Comparison of ENCODE assay signal across 8 mouse cellular contexts in the genomic region with DNA sequence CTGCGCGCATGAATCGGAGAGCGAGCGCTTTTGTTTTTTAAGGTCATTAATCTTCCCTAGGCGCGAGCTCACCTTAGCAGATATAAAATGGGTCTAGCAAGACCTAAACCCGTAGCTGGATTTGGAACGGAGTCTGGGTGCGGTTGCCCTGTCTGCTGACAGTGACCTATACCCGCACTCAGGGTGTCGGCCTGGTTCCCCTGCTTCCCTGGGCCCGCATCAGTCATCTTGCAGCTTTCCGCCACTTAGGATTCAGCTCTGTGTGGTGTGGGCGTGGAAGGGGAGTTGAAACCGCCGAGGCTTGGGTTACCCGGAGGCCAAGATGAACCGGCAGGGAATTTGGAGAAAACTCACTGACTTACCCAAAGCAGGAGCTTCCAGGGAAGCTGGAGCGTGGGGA. TPM values are rescaled to one million over a fixed set of nuclear protein-coding genes. Genes with fewer than 3 reads are reported as not detected.
DNase-seq lines count a peak whose midpoint lies in the region; ATAC-seq and TF ChIP-seq lines count a peak whose summit lies in the region.

No protein-coding gene starts in this region.

- under 1% methylated on average over 20 of the region's 20 CpGs for whole genome bisulfite sequencing in heart, embryonic 12.5 days
- WGBS in kidney, embryonic 14.5 days, result under 1% methylated on average over 20 of the region's 20 CpGs
- 2% methylated on average over 20 of the region's 20 CpGs for WGBS in liver, embryonic 12.5 days (ENCODE audit: insufficient replicate concordance)

- H3K27ac ChIP-seq in CH12.LX (ENCODE audit: insufficient read depth, low read depth), result no peak overlapping the region
- H3K27ac ChIP-seq in heart, embryonic 12.5 days (ENCODE audit: poor library complexity, severe bottlenecking), result peak overlapping the region; percentile 29; the same call in 1 of the 2 replicates
- H3K27ac ChIP-seq in kidney, embryonic 14.5 days (ENCODE audit: low read depth, low read length), result no peak overlapping the region; the same call in 1 of the 2 replicates
- no peak overlapping the region for H3K27ac ChIP-seq in liver, embryonic 12.5 days
- H3K27ac ChIP-seq in testis, adult 2 months (ENCODE audit: control insufficient read depth, insufficient read depth, low read depth, low read length), result no peak overlapping the region

- H3K27me3 ChIP-seq in CH12.LX (replicated peaks), result peaks cover 7% of the 10 kb centered on the region
- no peaks in the 10 kb centered on the region for H3K27me3 ChIP-seq in heart, embryonic 12.5 days (replicated peaks)
- H3K27me3 ChIP-seq in kidney, embryonic 14.5 days (ENCODE audit: control insufficient read depth, insufficient read depth, low read length), result no peaks in the 10 kb centered on the region
- peaks cover 45% of the 10 kb centered on the region for H3K27me3 ChIP-seq in liver, embryonic 12.5 days (replicated peaks)
- no peaks in the 10 kb centered on the region for H3K27me3 ChIP-seq in myocyte (ENCODE audit: control insufficient read depth, insufficient read depth, insufficient read length)
- no peaks in the 10 kb centered on the region for H3K27me3 ChIP-seq in testis, adult 2 months (ENCODE audit: control insufficient read depth, insufficient read depth, low read length)

- H3K79me2 ChIP-seq in CH12.LX (replicated peaks; ENCODE audit: control insufficient read depth, extremely low read depth, insufficient read depth, poor library complexity, severe bottlenecking) (no peaks in the 10 kb centered on the region), myocyte (ENCODE audit: control insufficient read depth, insufficient read depth) (peaks cover 40% of the 10 kb centered on the region)

- H3K9ac ChIP-seq in CH12.LX (ENCODE audit: insufficient read depth, low read depth), result peak overlapping the region; percentile 27; the same call in 1 of the 2 replicates
- peak overlapping the region; percentile 81 for H3K9ac ChIP-seq in heart, embryonic 12.5 days
- peak overlapping the region; percentile 74 for H3K9ac ChIP-seq in kidney, embryonic 14.5 days (ENCODE audit: low read depth, low read length)
- peak overlapping the region; percentile 72 for H3K9ac ChIP-seq in liver, embryonic 12.5 days

- in situ Hi-C loops in CH12.LX (cut with MboI; ENCODE audit: low pct_ligation_motif_present, low pct_unique_long_range_greater_than_20kb, low sequenced_read_pairs), result no loop called here

- no peak for TF ChIP-seq POLR2A in CH12.LX (IDR thresholded peaks at IDR 0.05; ENCODE audit: low read depth, low read length)
- TF ChIP-seq POLR2A in brain, embryonic 14.5 days (IDR thresholded peaks at IDR 0.05; ENCODE audit: borderline replicate concordance, extremely low read depth, insufficient read depth, insufficient read length, poor library complexity, severe bottlenecking), result no peak
- no peak for TF ChIP-seq POLR2A in myocyte (IDR thresholded peaks at IDR 0.05; ENCODE audit: insufficient read length, low read depth)
- TF ChIP-seq POLR2A in testis, adult 2 months (IDR thresholded peaks at IDR 0.05; ENCODE audit: control insufficient read depth, low read depth, low read length), result no peak

- no peak for TF ChIP-seq CTCF in CH12.LX (conservative IDR thresholded peaks at IDR 0.05 in 1 of 2, IDR thresholded peaks at IDR 0.05 in 1 of 2; ENCODE audit: low read depth in 2 of 2, low read length in 2 of 2)
- TF ChIP-seq CTCF in brain, embryonic 14.5 days (IDR thresholded peaks at IDR 0.05; ENCODE audit: borderline replicate concordance, extremely low read depth, insufficient read depth, insufficient read length), result no peak
- TF ChIP-seq CTCF in testis, adult 2 months (IDR thresholded peaks at IDR 0.05; ENCODE audit: control insufficient read depth, insufficient read depth, insufficient replicate concordance, low read depth, low read length), result no peak

- H3K36me3 ChIP-seq in CH12.LX (replicated peaks in 1 of 2; ENCODE audit: control insufficient read depth in 1 of 2, insufficient read depth in 1 of 2, low read length in 1 of 2) (no peaks in the 10 kb centered on the region), myocyte (ENCODE audit: control insufficient read depth, insufficient read depth) (no peaks in the 10 kb centered on the region)
- peaks cover 17% of the 10 kb centered on the region for H3K36me3 ChIP-seq in heart, embryonic 12.5 days
- H3K36me3 ChIP-seq in kidney, embryonic 14.5 days (ENCODE audit: control insufficient read depth, insufficient read depth, low read length), result 0 out of 2 replicates have a peak, but pooled peaks cover 4% of the 10 kb centered on the region
- no peaks in the 10 kb centered on the region for H3K36me3 ChIP-seq in liver, embryonic 12.5 days
- no peaks in the 10 kb centered on the region for H3K36me3 ChIP-seq in testis, adult 2 months (ENCODE audit: control insufficient read depth, insufficient read depth, low read length)

- no peaks in the 10 kb centered on the region for H3K9me3 ChIP-seq in CH12.LX (replicated peaks; ENCODE audit: low read length)
- 0 out of 2 replicates have a peak, but pooled peaks cover 3% of the 10 kb centered on the region for H3K9me3 ChIP-seq in heart, embryonic 12.5 days (replicated peaks)
- H3K9me3 ChIP-seq in kidney, embryonic 14.5 days (ENCODE audit: control insufficient read depth, low read length), result no peaks in the 10 kb centered on the region
- H3K9me3 ChIP-seq in liver, embryonic 12.5 days (replicated peaks), result no peaks in the 10 kb centered on the region

- no peak for TF ChIP-seq RAD21 in CH12.LX (IDR thresholded peaks at IDR 0.05; ENCODE audit: low read depth, low read length)

- ATAC-seq in erythroblast, adult 5-6 weeks (replicated peaks; ENCODE audit: low FRiP score, poor library complexity, severe bottlenecking), result 0 out of 2 replicates have a peak, but pooled peaks have one; percentile 42
- ATAC-seq in heart, embryonic 12.5 days (ENCODE audit: insufficient number of reproducible peaks, low FRiP score), result peak; percentile 69; the same call in 1 of the 2 replicates
- ATAC-seq in kidney, embryonic 14.5 days (ENCODE audit: low FRiP score, low TSS enrichment), result peak; percentile 72
- peak; percentile 58 for ATAC-seq in liver, embryonic 12.5 days

- TF ChIP-seq EP300 in CH12.LX (IDR thresholded peaks at IDR 0.05; ENCODE audit: low read length), result no peak

- H3K4me3 ChIP-seq in CH12.LX (replicated peaks in 1 of 3; ENCODE audit: low read depth in 2 of 3, low read length in 2 of 3, poor library complexity in 1 of 3), result peak overlapping the region; percentile 54 to 86 (median 72)
- H3K4me3 ChIP-seq in heart, embryonic 12.5 days, result peak overlapping the region; percentile 79
- peak overlapping the region; percentile 58 for H3K4me3 ChIP-seq in kidney, embryonic 14.5 days (ENCODE audit: low read length)
- H3K4me3 ChIP-seq in liver, embryonic 12.5 days, result peak overlapping the region; percentile 71
- peak overlapping the region; percentile 83 for H3K4me3 ChIP-seq in myocyte
- peak overlapping the region; percentile 80 for H3K4me3 ChIP-seq in testis, adult 2 months (ENCODE audit: control insufficient read depth, low read depth, low read length)

- DNase-seq in CH12.LX (ENCODE audit: extremely low read depth), result no peak
- DNase-seq in brain, embryonic 14.5 days (ENCODE audit: low read depth), result peak; percentile 75

- dilution Hi-C loops in CH12.LX (cut with MboI; ENCODE audit: extremely low pct_ligation_motif_present, extremely low pct_unique_long_range_greater_than_20kb, low sequenced_read_pairs), result no loop called here

- H3K4me2 ChIP-seq in CH12.LX (ENCODE audit: insufficient read depth, low read depth, poor library complexity, severe bottlenecking) (peak overlapping the region; percentile 83), myocyte (ENCODE audit: low read depth) (peak overlapping the region; percentile 79)
- peak overlapping the region; percentile 82 for H3K4me2 ChIP-seq in heart, embryonic 12.5 days
- H3K4me2 ChIP-seq in kidney, embryonic 14.5 days (replicated peaks; ENCODE audit: low read depth, low read length), result peak overlapping the region; percentile 38
- H3K4me2 ChIP-seq in liver, embryonic 12.5 days, result peak overlapping the region; percentile 90

- peaks cover 0 to 7% of the 10 kb centered on the region in 2 experiments; a peak in 2 of 4 replicates for H3K4me1 ChIP-seq in CH12.LX (ENCODE audit: control insufficient read depth in 1 of 2, insufficient read depth in 2 of 2)
- peaks cover 11% of the 10 kb centered on the region; the same call in 1 of the 2 replicates for H3K4me1 ChIP-seq in heart, embryonic 12.5 days (replicated peaks)
- H3K4me1 ChIP-seq in kidney, embryonic 14.5 days (ENCODE audit: control insufficient read depth, insufficient read depth, low read length), result peaks cover 10% of the 10 kb centered on the region
- H3K4me1 ChIP-seq in liver, embryonic 12.5 days, result peaks cover 22% of the 10 kb centered on the region
- peaks cover 7% of the 10 kb centered on the region for H3K4me1 ChIP-seq in testis, adult 2 months (ENCODE audit: control insufficient read depth, insufficient read depth, low read length)

- peak overlapping the region; percentile 67 for H3ac ChIP-seq in myocyte (ENCODE audit: control insufficient read depth, insufficient read length)

RNA-seq across cellular contexts. Expression of a gene that starts 0.6 kb away (rescaled TPM):
- total RNA-seq in CH12.LX (2012; rRNA removed) (1.6 and 1.8 TPM in 2 replicates), CH12.LX (2014; rRNA removed) (2.7 and 3.1 TPM in 2 replicates)
- polyA plus RNA-seq in CH12.LX (2012; ENCODE audit: insufficient read length, low read depth) (2.9 and 4.0 TPM in 2 replicates), myocyte (2012; fragmentation: generic; extraction: Trizol) (9.9 TPM)
- polyA plus RNA-seq in brain, embryonic 14.5 days (2012; rRNA removed), result 22.3 and 30.4 TPM in 2 replicates
- 0.63 TPM in 1 of 2 replicates, not detected in the other for total RNA-seq in erythroblast, adult 5-6 weeks (2015; ENCODE audit: low replicate concordance)
- total RNA-seq in erythroblast, adult 5-6 weeks (2017; ENCODE audit: low replicate concordance), result 0.84 and 2.1 TPM in 2 replicates
- 7.9 and 8.3 TPM in 2 replicates for polyA plus RNA-seq in heart, embryonic 12.5 days (2016; fragmentation: Nextera tagmentation; extraction: Ambion mirVana)
- 12.2 and 20.5 TPM in 2 replicates for polyA plus RNA-seq in kidney, embryonic 14.5 days (2014; fragmentation: Nextera tagmentation; extraction: Ambion mirVana)
- 2.6 and 3.2 TPM in 2 replicates for polyA plus RNA-seq in liver, embryonic 12.5 days (2016; fragmentation: Nextera tagmentation; extraction: Ambion mirVana)
- polyA plus RNA-seq in testis, adult 2 months (2012; rRNA removed), result 0.43 and 0.54 TPM in 2 replicates

RNA-seq across cellular contexts. Expression of a gene that starts 18.4 kb away (rescaled TPM):
- total RNA-seq in CH12.LX (2012; rRNA removed) (not detected in 2 replicates), CH12.LX (2014; rRNA removed) (not detected in 2 replicates)
- polyA plus RNA-seq in CH12.LX (2012; ENCODE audit: insufficient read length, low read depth) (0.06 TPM in 1 of 2 replicates, not detected in the other), myocyte (2012; fragmentation: generic; extraction: Trizol) (0.06 TPM)
- 0.78 and 0.90 TPM in 2 replicates for polyA plus RNA-seq in brain, embryonic 14.5 days (2012; rRNA removed)
- 0.38 TPM in 1 of 2 replicates, not detected in the other for total RNA-seq in erythroblast, adult 5-6 weeks (2015; ENCODE audit: low replicate concordance)
- total RNA-seq in erythroblast, adult 5-6 weeks (2017; ENCODE audit: low replicate concordance), result not detected in 2 replicates
- 0.08 TPM in 1 of 2 replicates, not detected in the other for polyA plus RNA-seq in heart, embryonic 12.5 days (2016; fragmentation: Nextera tagmentation; extraction: Ambion mirVana)
- not detected in 2 replicates for polyA plus RNA-seq in kidney, embryonic 14.5 days (2014; fragmentation: Nextera tagmentation; extraction: Ambion mirVana)
- 0.02 TPM in 1 of 2 replicates, not detected in the other for polyA plus RNA-seq in liver, embryonic 12.5 days (2016; fragmentation: Nextera tagmentation; extraction: Ambion mirVana)
- polyA plus RNA-seq in testis, adult 2 months (2012; rRNA removed), result 1.6 and 1.7 TPM in 2 replicates

RNA-seq across cellular contexts. Expression of a gene that starts 34.5 kb away (rescaled TPM):
- total RNA-seq in CH12.LX (2012; rRNA removed) (68.0 and 86.7 TPM in 2 replicates), CH12.LX (2014; rRNA removed) (70.5 and 70.9 TPM in 2 replicates)
- polyA plus RNA-seq in CH12.LX (2012; ENCODE audit: insufficient read length, low read depth) (74.2 and 83.1 TPM in 2 replicates), myocyte (2012; fragmentation: generic; extraction: Trizol) (15.6 TPM)
- 34.4 and 34.9 TPM in 2 replicates for polyA plus RNA-seq in brain, embryonic 14.5 days (2012; rRNA removed)
- total RNA-seq in erythroblast, adult 5-6 weeks (2015; ENCODE audit: low replicate concordance), result 1.0 and 4.4 TPM in 2 replicates
- 4.9 and 5.3 TPM in 2 replicates for total RNA-seq in erythroblast, adult 5-6 weeks (2017; ENCODE audit: low replicate concordance)
- polyA plus RNA-seq in heart, embryonic 12.5 days (2016; fragmentation: Nextera tagmentation; extraction: Ambion mirVana), result 21.0 and 21.1 TPM in 2 replicates
- 12.8 and 31.1 TPM in 2 replicates for polyA plus RNA-seq in kidney, embryonic 14.5 days (2014; fragmentation: Nextera tagmentation; extraction: Ambion mirVana)
- polyA plus RNA-seq in liver, embryonic 12.5 days (2016; fragmentation: Nextera tagmentation; extraction: Ambion mirVana), result 38.3 and 40.6 TPM in 2 replicates
- polyA plus RNA-seq in testis, adult 2 months (2012; rRNA removed), result 4.5 and 4.9 TPM in 2 replicates

Comparison
In these comparisons a context has a peak if more than half of its experiments do, and no peak if none do; other contexts are left out.
1. H3K4me2 ChIP-seq: peak in every context shown above with its lines; median percentile 90 in liver, embryonic 12.5 days; 83 in CH12.LX; 82 in heart, embryonic 12.5 days; 79 in myocyte; 38 in kidney, embryonic 14.5 days.
2. H3K9ac ChIP-seq: peak in every context shown above with its lines; median percentile 81 in heart, embryonic 12.5 days; 74 in kidney, embryonic 14.5 days; 72 in liver, embryonic 12.5 days; 27 in CH12.LX.